Mouse (Mus musculus): Measurements from ENCODE around the gene Zmym3.
"Not testable (repeated sequence)": the region's sequence is repeated elsewhere in the genome, so short reads cannot be mapped to it uniquely, and the experiment has no call there.

The Zmym3 gene

GRCm38 (mm10) chrX:101376190-101376968, 44.3 kb downstream of the Zmym3 start, which contains the start of gene Gjb1:
Gjb1 (plus strand) TSS chrX:101376378.
- DNase-seq (ENCODE audit: low read depth, low spot score) = no peak

- no peak for DNase-seq (ENCODE audit: low read depth, low spot score)
Measured at GRCm38 (mm10) chrX:101372946-101373345, 47.7 kb downstream of the Zmym3 start.

GRCm38 (mm10) chrX:101370573-101370972, 50.1 kb downstream of the Zmym3 start:
- no peak for DNase-seq (ENCODE audit: low read depth, low spot score)

- DNase-seq (ENCODE audit: low read depth, low spot score) = no peak
Measured at GRCm38 (mm10) chrX:101369001-101369400, 51.6 kb downstream of the Zmym3 start.

GRCm38 (mm10) chrX:101358902-101359301, 61.7 kb downstream of the Zmym3 start:
- not testable (repeated sequence) for DNase-seq (ENCODE audit: low read depth, low spot score)

All from mesoderm, embryonic 11.5 days (tissue).